Mouse (Mus musculus): Measurements from ENCODE around the gene Eepd1. TPM values are rescaled to one million over a fixed set of nuclear protein-coding genes. Genes with fewer than 3 reads are reported as not detected.
A peak's percentile ranks its signal among the peaks of the same experiment; 100 is the strongest.
"Not testable (repeated sequence)": the region's sequence is repeated elsewhere in the genome, so short reads cannot be mapped to it uniquely, and the experiment has no call there.

Eepd1 gene
- polyA plus RNA-seq (2015; fragmentation: Nextera tagmentation; extraction: Ambion mirVana), result 6.9 and 8.1 TPM in 2 replicates

DNA sequence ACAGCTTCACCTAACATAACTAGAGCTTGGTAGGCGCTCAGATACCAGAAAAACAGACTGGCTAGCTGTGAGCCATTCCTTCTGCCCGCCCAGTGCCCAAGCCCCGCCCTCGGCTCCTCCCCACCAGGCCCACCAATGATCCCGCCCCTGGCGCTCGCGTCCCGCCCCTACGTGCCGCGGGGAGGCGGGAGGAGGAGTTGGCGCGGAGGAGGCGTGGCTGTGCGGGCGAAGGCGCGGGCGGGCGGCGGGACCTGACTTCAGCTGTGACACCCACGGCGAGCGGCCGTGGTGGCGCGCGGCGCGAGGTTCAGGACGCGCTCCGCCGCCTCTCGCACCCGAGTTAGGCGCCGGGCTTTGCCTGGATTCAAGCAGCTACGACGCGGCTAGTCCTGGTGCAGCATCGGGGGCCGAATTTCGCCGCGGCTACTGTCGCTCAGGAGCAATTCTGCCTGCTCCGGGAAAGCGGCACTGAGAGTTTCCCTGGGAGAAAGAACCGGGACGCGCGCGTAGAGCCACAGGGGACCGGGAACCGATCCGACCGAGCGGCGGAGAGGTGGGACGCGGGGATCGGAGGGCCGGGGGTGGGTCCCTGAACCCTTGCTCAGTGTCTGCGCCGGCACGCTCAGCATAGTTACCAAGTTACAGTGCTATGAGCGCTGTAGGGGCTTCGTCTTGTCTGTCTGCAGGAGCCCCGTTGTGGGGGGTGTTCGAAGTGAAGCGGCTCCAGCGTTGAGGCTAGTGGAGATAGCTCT is at the start of gene Eepd1:
Eepd1 (plus strand) TSS at position 204 of the 752 bp plus-strand sequence.
- Histone ChIP-seq H3K4me3 (ENCODE audit: low read length) (peak within 1 kb of the TSS; percentile 75), H3K9ac (ENCODE audit: low read depth, low read length) (peak within 1 kb of the TSS; percentile 82), H3K27ac (ENCODE audit: low read length) (peak within 1 kb of the TSS; percentile 33), H3K27me3 (replicated peaks; ENCODE audit: control insufficient read depth, insufficient read depth, low read length) (no peaks in the 10 kb centered on the region), H3K4me2 (ENCODE audit: low read depth, low read length) (peak within 1 kb of the TSS; percentile 96), H3K9me3 (ENCODE audit: control insufficient read depth, low read length) (no peaks in the 10 kb centered on the region), H3K4me1 (ENCODE audit: control insufficient read depth, insufficient read depth, low read length) (peaks cover 21% of the 10 kb centered on the region; the same call in 1 of the 2 replicates), H3K36me3 (ENCODE audit: control insufficient read depth, insufficient read depth, low read length) (no peaks in the 10 kb centered on the region)
- under 1% methylated on average over 72 of the region's 75 CpGs for WGBS
- peak; percentile 97 for ATAC-seq

GRCm38 (mm10) chr9:25438836-25439235 is 42.5 kb upstream of the Eepd1 start:
- Histone ChIP-seq H3K27me3 (replicated peaks; ENCODE audit: control insufficient read depth, insufficient read depth, low read length) (no peaks in the 10 kb centered on the region), H3K36me3 (ENCODE audit: control insufficient read depth, insufficient read depth, low read length) (no peaks in the 10 kb centered on the region), H3K4me1 (ENCODE audit: control insufficient read depth, insufficient read depth, low read length) (no peaks in the 10 kb centered on the region), H3K4me2 (ENCODE audit: low read depth, low read length) (no peak overlapping the region), H3K27ac (ENCODE audit: low read length) (no peak overlapping the region), H3K9ac (ENCODE audit: low read depth, low read length) (no peak overlapping the region), H3K9me3 (ENCODE audit: control insufficient read depth, low read length) (no peaks in the 10 kb centered on the region), H3K4me3 (ENCODE audit: low read length) (no peak overlapping the region)
- no peak for ATAC-seq
- WGBS, result 67% methylated on average over 3 of the region's 3 CpGs

- H3K4me1 ChIP-seq (ENCODE audit: control insufficient read depth, insufficient read depth, low read length); H3K9ac ChIP-seq (ENCODE audit: low read depth, low read length); H3K9me3 ChIP-seq (ENCODE audit: control insufficient read depth, low read length); H3K36me3 ChIP-seq (ENCODE audit: control insufficient read depth, insufficient read depth, low read length); H3K27ac ChIP-seq (ENCODE audit: low read length); H3K27me3 ChIP-seq (replicated peaks; ENCODE audit: control insufficient read depth, insufficient read depth, low read length); H3K4me3 ChIP-seq (ENCODE audit: low read length); H3K4me2 ChIP-seq (ENCODE audit: low read depth, low read length): not testable (repeated sequence)
- 0 out of 2 replicates have a peak, but pooled peaks have one; percentile 38 for ATAC-seq
- 94% methylated on average over 2 of the region's 5 CpGs for WGBS
These were observed 41.3 kb upstream of the Eepd1 start for GRCm38 (mm10) chr9:25440046-25440445.

DNA sequence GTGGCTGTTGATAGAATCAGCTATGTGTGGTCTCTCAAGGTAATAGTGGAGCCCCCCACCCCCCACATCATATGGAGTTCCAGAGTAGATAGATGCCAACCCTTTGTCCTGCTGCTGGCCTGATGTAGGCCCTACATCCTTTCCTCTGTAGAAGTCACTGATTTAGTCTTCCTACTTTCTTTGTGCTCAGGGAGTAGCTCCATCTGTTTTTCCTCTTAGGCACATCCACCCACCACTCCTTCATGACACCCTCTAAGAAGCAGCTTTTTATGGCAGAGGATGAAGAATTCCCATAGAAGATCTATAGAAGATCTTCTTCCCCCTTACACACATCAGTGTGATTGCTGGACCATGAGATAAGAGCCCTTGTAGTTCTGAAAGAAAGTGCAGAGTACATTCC is 39.3 kb upstream of the Eepd1 start:
- ATAC-seq, result no peak
- no peaks in the 10 kb centered on the region for H3K9me3 ChIP-seq (ENCODE audit: control insufficient read depth, low read length)
- no peak overlapping the region for H3K27ac ChIP-seq (ENCODE audit: low read length)

DNA sequence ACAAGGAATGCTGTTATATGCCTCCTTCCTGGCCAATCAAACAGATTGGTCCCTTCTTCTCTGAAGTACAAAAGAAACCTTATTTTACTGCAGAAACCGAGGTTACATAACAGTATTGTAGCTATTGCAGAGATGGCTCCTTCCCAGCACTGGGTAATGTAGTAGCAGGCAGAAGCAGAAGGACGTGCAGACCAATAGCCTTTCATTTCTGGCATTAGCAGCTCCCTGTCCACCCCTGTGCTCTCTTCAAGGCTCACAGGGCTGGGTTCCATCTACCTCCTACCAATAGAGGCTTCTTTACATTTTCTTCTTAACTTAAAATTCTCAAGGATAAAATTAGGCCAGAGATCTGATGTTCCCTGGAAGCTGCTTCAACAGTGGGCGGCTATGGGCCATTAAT is 38.3 kb upstream of the Eepd1 start:
- H3K4me1 ChIP-seq (ENCODE audit: control insufficient read depth, insufficient read depth, low read length), result no peaks in the 10 kb centered on the region
- H3K27me3 ChIP-seq (replicated peaks; ENCODE audit: control insufficient read depth, insufficient read depth, low read length), result no peaks in the 10 kb centered on the region
- H3K9me3 ChIP-seq (ENCODE audit: control insufficient read depth, low read length), result no peaks in the 10 kb centered on the region
- no peak overlapping the region for H3K4me2 ChIP-seq (ENCODE audit: low read depth, low read length)
- WGBS, result 83% methylated on average over 3 of the region's 3 CpGs
- no peak overlapping the region for H3K4me3 ChIP-seq (ENCODE audit: low read length)
- H3K36me3 ChIP-seq (ENCODE audit: control insufficient read depth, insufficient read depth, low read length), result no peaks in the 10 kb centered on the region
- ATAC-seq, result no peak
- H3K9ac ChIP-seq (ENCODE audit: low read depth, low read length), result no peak overlapping the region
- no peak overlapping the region for H3K27ac ChIP-seq (ENCODE audit: low read length)

More for the DNA sequence above, 39.3 kb upstream of the Eepd1 start:
- no peaks in the 10 kb centered on the region for H3K36me3 ChIP-seq (ENCODE audit: control insufficient read depth, insufficient read depth, low read length)
- no peak overlapping the region for H3K4me2 ChIP-seq (ENCODE audit: low read depth, low read length)
- H3K4me3 ChIP-seq (ENCODE audit: low read length), result no peak overlapping the region
- no peak overlapping the region for H3K9ac ChIP-seq (ENCODE audit: low read depth, low read length)
- no peaks in the 10 kb centered on the region for H3K4me1 ChIP-seq (ENCODE audit: control insufficient read depth, insufficient read depth, low read length)
- no peaks in the 10 kb centered on the region for H3K27me3 ChIP-seq (replicated peaks; ENCODE audit: control insufficient read depth, insufficient read depth, low read length)

DNA sequence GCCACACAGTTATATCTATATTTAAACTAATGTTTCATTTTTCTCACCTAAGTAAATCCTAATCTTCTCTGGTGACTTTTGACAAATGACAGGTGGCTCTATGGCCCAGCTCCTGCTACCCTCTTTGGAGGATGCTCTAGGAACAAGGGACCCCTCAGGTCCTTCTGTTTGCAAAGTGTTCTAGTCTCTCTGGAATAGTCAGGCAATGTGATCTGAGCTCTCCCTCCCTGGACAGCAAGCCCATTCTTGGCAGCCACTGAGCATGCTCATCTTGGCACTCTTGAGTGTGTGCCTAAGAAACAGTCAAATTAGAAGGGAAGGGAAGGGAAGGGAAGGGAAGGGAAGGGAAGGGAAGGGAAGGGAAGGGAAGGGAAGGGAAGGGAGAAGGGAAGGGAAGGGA is 37.8 kb upstream of the Eepd1 start:
- no peak overlapping the region for H3K27ac ChIP-seq (ENCODE audit: low read length)
- no peaks in the 10 kb centered on the region for H3K9me3 ChIP-seq (ENCODE audit: control insufficient read depth, low read length)
- H3K9ac ChIP-seq (ENCODE audit: low read depth, low read length), result no peak overlapping the region
- no peak for ATAC-seq
- no peak overlapping the region for H3K4me2 ChIP-seq (ENCODE audit: low read depth, low read length)
- no peak overlapping the region for H3K4me3 ChIP-seq (ENCODE audit: low read length)
- H3K4me1 ChIP-seq (ENCODE audit: control insufficient read depth, insufficient read depth, low read length), result no peaks in the 10 kb centered on the region
- no peaks in the 10 kb centered on the region for H3K36me3 ChIP-seq (ENCODE audit: control insufficient read depth, insufficient read depth, low read length)
- no peaks in the 10 kb centered on the region for H3K27me3 ChIP-seq (replicated peaks; ENCODE audit: control insufficient read depth, insufficient read depth, low read length)

DNA sequence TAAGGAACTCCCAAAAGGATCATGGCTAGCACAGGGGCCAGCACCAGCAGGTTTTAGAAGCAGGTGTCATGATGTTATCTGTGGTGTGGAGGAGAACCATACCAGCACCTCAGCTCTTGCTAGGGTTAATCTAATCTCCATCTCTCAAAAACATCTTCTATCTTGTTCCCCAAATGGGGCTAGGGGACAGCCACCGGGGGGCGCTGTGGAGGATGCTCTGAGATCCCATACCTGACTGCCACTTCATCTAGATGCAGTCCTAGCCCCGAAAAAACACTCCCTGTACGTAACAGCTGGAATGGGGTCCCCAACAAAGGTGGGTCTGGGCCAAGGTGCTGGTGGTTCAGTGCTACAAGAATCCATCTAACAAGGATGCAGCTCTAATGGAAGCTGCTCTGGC is 31.0 kb upstream of the Eepd1 start:
- Histone ChIP-seq H3K4me1 (ENCODE audit: control insufficient read depth, insufficient read depth, low read length) (no peaks in the 10 kb centered on the region), H3K27me3 (replicated peaks; ENCODE audit: control insufficient read depth, insufficient read depth, low read length) (no peaks in the 10 kb centered on the region), H3K36me3 (ENCODE audit: control insufficient read depth, insufficient read depth, low read length) (no peaks in the 10 kb centered on the region), H3K9me3 (ENCODE audit: control insufficient read depth, low read length) (no peaks in the 10 kb centered on the region), H3K4me2 (ENCODE audit: low read depth, low read length) (no peak overlapping the region), H3K27ac (ENCODE audit: low read length) (no peak overlapping the region), H3K4me3 (ENCODE audit: low read length) (no peak overlapping the region), H3K9ac (ENCODE audit: low read depth, low read length) (no peak overlapping the region)
- no peak for ATAC-seq
- 62% methylated on average over 4 of the region's 4 CpGs for WGBS

DNA sequence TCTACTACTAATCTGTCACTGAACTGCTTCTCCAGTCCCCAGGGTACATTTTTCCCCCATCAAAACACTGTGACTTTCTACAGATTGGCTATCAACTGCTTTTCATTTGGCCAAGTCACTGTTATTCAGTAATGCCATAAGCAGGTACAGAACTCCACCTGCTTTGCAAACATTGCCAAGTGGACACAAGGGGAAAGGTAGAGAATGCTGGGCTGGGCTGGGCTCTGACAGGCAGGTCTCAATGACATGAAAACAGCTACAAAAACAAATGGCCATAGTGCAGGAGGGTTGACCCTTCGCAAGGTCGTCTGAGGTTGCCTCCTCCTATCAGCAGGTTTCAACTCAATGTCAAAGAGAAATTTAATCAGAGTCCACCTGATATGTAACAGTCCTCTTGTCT is 26.3 kb upstream of the Eepd1 start:
- ATAC-seq, result no peak
- 92% methylated on average over 2 of the region's 2 CpGs for WGBS
- H3K27ac ChIP-seq (ENCODE audit: low read length), result no peak overlapping the region
- H3K4me2 ChIP-seq (ENCODE audit: low read depth, low read length), result no peak overlapping the region
- H3K9me3 ChIP-seq (ENCODE audit: control insufficient read depth, low read length), result no peaks in the 10 kb centered on the region
- H3K4me1 ChIP-seq (ENCODE audit: control insufficient read depth, insufficient read depth, low read length), result no peaks in the 10 kb centered on the region
- no peaks in the 10 kb centered on the region for H3K36me3 ChIP-seq (ENCODE audit: control insufficient read depth, insufficient read depth, low read length)
- H3K4me3 ChIP-seq (ENCODE audit: low read length), result no peak overlapping the region
- H3K9ac ChIP-seq (ENCODE audit: low read depth, low read length), result no peak overlapping the region
- H3K27me3 ChIP-seq (replicated peaks; ENCODE audit: control insufficient read depth, insufficient read depth, low read length), result no peaks in the 10 kb centered on the region

- WGBS, result 64% methylated on average over 10 of the region's 10 CpGs
- no peaks in the 10 kb centered on the region for H3K9me3 ChIP-seq (ENCODE audit: control insufficient read depth, low read length)
- no peak overlapping the region for H3K27ac ChIP-seq (ENCODE audit: low read length)
- no peak overlapping the region for H3K9ac ChIP-seq (ENCODE audit: low read depth, low read length)
- peak; percentile 99 for ATAC-seq
- H3K4me2 ChIP-seq (ENCODE audit: low read depth, low read length), result no peak overlapping the region
- H3K27me3 ChIP-seq (replicated peaks; ENCODE audit: control insufficient read depth, insufficient read depth, low read length), result no peaks in the 10 kb centered on the region
- no peak overlapping the region for H3K4me3 ChIP-seq (ENCODE audit: low read length)
- no peaks in the 10 kb centered on the region for H3K4me1 ChIP-seq (ENCODE audit: control insufficient read depth, insufficient read depth, low read length)
- no peaks in the 10 kb centered on the region for H3K36me3 ChIP-seq (ENCODE audit: control insufficient read depth, insufficient read depth, low read length)
These were observed 20.4 kb upstream of the Eepd1 start for GRCm38 (mm10) chr9:25460835-25461555.
